Mouse (Mus musculus): ENCODE measurements at regions not wholly inside any gene's neighbourhood (a gene's known extent, or its start where the extent isn't known, plus 50 kb on each side); places are given as distances from the start of the nearest gene placed in this dataset.

- H3K4me1 ChIP-seq (ENCODE audit: control insufficient read depth, insufficient read depth, low read length): no peaks in the 10 kb centered on the region
- H3K36me3 ChIP-seq (ENCODE audit: control insufficient read depth, insufficient read depth, low read length): no peaks in the 10 kb centered on the region
- H3K9ac ChIP-seq (replicated peaks; ENCODE audit: low read depth, low read length): no peak overlapping the region
- H3K9me3 ChIP-seq (ENCODE audit: control insufficient read depth, low read length): no peaks in the 10 kb centered on the region
- 30% methylated on average over 5 of the region's 5 CpGs for WGBS
- no peaks in the 10 kb centered on the region for H3K27me3 ChIP-seq (ENCODE audit: control insufficient read depth, insufficient read depth, low read length)
- H3K4me2 ChIP-seq (ENCODE audit: low read depth, low read length): no peak overlapping the region
- no peak overlapping the region for H3K27ac ChIP-seq (ENCODE audit: low read depth, low read length)
- ATAC-seq (ENCODE audit: low read depth): peak; percentile 76; the same call in 1 of the 2 replicates
- no peak overlapping the region for H3K4me3 ChIP-seq (ENCODE audit: low read depth, low read length)
Observed at GRCm38 (mm10) chr6:26650101-26650500, 841.1 kb upstream of the Pot1a start.

DNA sequence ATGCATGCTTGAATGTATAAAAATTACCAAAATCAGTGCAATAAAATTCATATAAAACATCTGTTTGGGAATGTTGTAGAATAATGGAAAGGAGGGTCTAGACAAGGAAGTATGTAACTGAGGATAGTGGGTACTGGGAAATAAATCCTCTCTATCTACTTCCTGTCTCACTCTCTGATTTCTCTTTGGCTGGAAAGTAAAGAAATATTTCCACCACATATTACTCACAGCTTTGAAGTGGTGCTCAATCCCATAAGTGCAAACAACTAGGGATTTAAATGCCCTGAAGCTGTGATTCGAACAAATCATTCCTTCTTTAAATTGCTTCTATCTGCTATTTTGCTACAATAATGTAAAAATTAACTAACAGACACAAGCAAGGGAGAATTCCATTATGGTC, 840.5 kb upstream of the Pot1a start:
- no peaks in the 10 kb centered on the region for H3K4me1 ChIP-seq (ENCODE audit: control insufficient read depth, insufficient read depth, low read length)
- H3K9me3 ChIP-seq (ENCODE audit: control insufficient read depth, low read length): no peaks in the 10 kb centered on the region
- no peaks in the 10 kb centered on the region for H3K27me3 ChIP-seq (ENCODE audit: control insufficient read depth, insufficient read depth, low read length)
- 56% methylated on average over 1 of the region's 1 CpGs for WGBS
- 0 out of 2 replicates have a peak, but pooled peaks have one; percentile 56 for ATAC-seq (ENCODE audit: low read depth)
- no peak overlapping the region for H3K4me3 ChIP-seq (ENCODE audit: low read depth, low read length)
- H3K27ac ChIP-seq (ENCODE audit: low read depth, low read length): no peak overlapping the region
- no peak overlapping the region for H3K9ac ChIP-seq (replicated peaks; ENCODE audit: low read depth, low read length)
- no peaks in the 10 kb centered on the region for H3K36me3 ChIP-seq (ENCODE audit: control insufficient read depth, insufficient read depth, low read length)
- H3K4me2 ChIP-seq (ENCODE audit: low read depth, low read length): no peak overlapping the region

GRCm38 (mm10) chr6:26628479-26628878, 819.4 kb upstream of the Pot1a start:
- Histone ChIP-seq H3K9ac (replicated peaks; ENCODE audit: low read depth, low read length) (no peak overlapping the region), H3K4me2 (ENCODE audit: low read depth, low read length) (no peak overlapping the region), H3K36me3 (ENCODE audit: control insufficient read depth, insufficient read depth, low read length) (no peaks in the 10 kb centered on the region), H3K27me3 (ENCODE audit: control insufficient read depth, insufficient read depth, low read length) (no peaks in the 10 kb centered on the region), H3K4me3 (ENCODE audit: low read depth, low read length) (no peak overlapping the region), H3K27ac (ENCODE audit: low read depth, low read length) (no peak overlapping the region), H3K4me1 (ENCODE audit: control insufficient read depth, insufficient read depth, low read length) (no peaks in the 10 kb centered on the region), H3K9me3 (ENCODE audit: control insufficient read depth, low read length) (no peaks in the 10 kb centered on the region)
- WGBS: 85% methylated on average over 1 of the region's 1 CpGs
- ATAC-seq (ENCODE audit: low read depth): no peak

Measured in neural tube, embryonic 14.5 days (tissue).